Mouse (Mus musculus) brain, embryonic 14.5 days (tissue): ENCODE measurements around the gene Smc4.

Experiments
- CTCF ChIP-seq: fragments of 200-500 bp; IDR thresholded peaks from 2 replicates; pipeline ENCODE4 v1.5.1; 2012; ENCODE audit warnings: inconsistent platforms, mild to moderate bottlenecking, moderate library complexity, borderline replicate concordance; ENCODE audit not compliant: insufficient read depth, insufficient read length; ENCODE audit errors: extremely low read depth
- POLR2A ChIP-seq: fragments of 200-500 bp; IDR thresholded peaks from 2 replicates; pipeline ENCODE4 v1.6.1; 2012; ENCODE audit warnings: mild to moderate bottlenecking, inconsistent platforms, borderline replicate concordance; ENCODE audit not compliant: poor library complexity, insufficient read depth, insufficient read length, severe bottlenecking; ENCODE audit errors: extremely low read depth

DNA sequence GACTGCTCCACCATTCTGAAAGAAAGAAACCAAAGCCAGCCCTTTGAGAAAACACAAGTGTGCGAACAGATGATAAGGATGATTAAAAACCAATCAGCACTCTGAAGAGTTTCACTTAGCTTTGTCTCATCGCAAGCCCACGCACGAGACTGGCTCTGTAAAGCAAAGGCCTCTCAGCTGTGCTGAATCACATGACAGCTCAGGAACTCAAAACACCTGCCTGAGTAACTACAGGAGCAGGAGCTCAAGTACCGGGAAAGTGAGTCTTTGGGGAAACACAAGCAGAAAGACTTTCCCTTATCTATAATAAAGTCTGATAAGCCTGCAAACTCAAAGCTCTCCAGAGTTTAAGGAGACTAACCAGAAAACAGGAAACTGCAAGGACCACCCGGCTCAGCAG, 37.1 kb upstream of the Smc4 start:
- TF ChIP-seq POLR2A (no peak), CTCF (no peak)
